Mouse (Mus musculus) heart, postnatal 36 days (tissue): ENCODE data around the gene Aplp1. TPM values are rescaled to one million over a fixed set of nuclear protein-coding genes. Genes with fewer than 3 reads are reported as not detected.
"Not testable (repeated sequence)": the region's sequence is repeated elsewhere in the genome, so short reads cannot be mapped to it uniquely, and the experiment has no call there.

ENCODE experiments used
- DNase-seq, 2 experiments: peaks; one replicate each; pipeline ENCODE4 v3.0.0; 2021 to 2022
- intact Hi-C: fragments of 180-260 bp; cut with DNase I; formaldehyde crosslinking; loops from one replicate; pipeline ENCODE4 v1.15.1; 2025
- total RNA-seq, 2 experiments: library from RNA; stranded (reverse); gene quantifications; 2 replicates each; pipeline ENCODE4 v1.2.3; 2021

The Aplp1 gene
- 1 to 10 TPM; 2.7 to 3.1 TPM for total RNA-seq

GRCm38 (mm10) chr7:30444971-30445751 lies at the start of gene Aplp1:
Aplp1 (minus strand) TSS chr7:30445535.
- DNase-seq: peak; percentile 60 to 66

GRCm38 (mm10) chr7:30493401-30493931 lies 48.1 kb upstream of the Aplp1 start, which contains the start of gene Prodh2:
Prodh2 (plus strand) TSS chr7:30493622.
- intact Hi-C loops: loop anchor here (2.0 kb wide), 3 partner anchors 53 to 121 kb away; no protein-coding TSS in a partner anchor
- DNase-seq: no peak

More at GRCm38 (mm10) chr7:30444971-30445751, at the start of gene Aplp1:
- intact Hi-C loops: no loop called here

- peak; percentile 70 to 86 for DNase-seq
- intact Hi-C loops: loop anchor here (2.0 kb wide), 3 partner anchors 52 to 120 kb away; no protein-coding TSS in a partner anchor
These were observed 47.4 kb upstream of the Aplp1 start for GRCm38 (mm10) chr7:30492765-30493164.

- DNase-seq: no peak
- intact Hi-C loops: no loop called here
These were observed 45.6 kb upstream of the Aplp1 start for GRCm38 (mm10) chr7:30490957-30491307.

- intact Hi-C loops: no loop called here
- DNase-seq: peak in 1 of 2 experiments; percentile 19
These were observed 45.1 kb upstream of the Aplp1 start for GRCm38 (mm10) chr7:30490251-30490956.

GRCm38 (mm10) chr7:30484250-30484649 lies 38.9 kb upstream of the Aplp1 start:
- intact Hi-C loops: no loop called here
- peak in 1 of 2 experiments; percentile 14 for DNase-seq

- no peak for DNase-seq
- intact Hi-C loops: no loop called here
These were observed 32.4 kb upstream of the Aplp1 start for GRCm38 (mm10) chr7:30477415-30478381.

- intact Hi-C loops, DNase-seq: not testable (repeated sequence)
These were observed 30.8 kb upstream of the Aplp1 start for GRCm38 (mm10) chr7:30476136-30476535.

- intact Hi-C loops: no loop called here
- no peak for DNase-seq
These were observed 29.7 kb upstream of the Aplp1 start for GRCm38 (mm10) chr7:30474999-30475398.

GRCm38 (mm10) chr7:30472411-30472810 lies 27.1 kb upstream of the Aplp1 start:
- intact Hi-C loops: loop anchor here (2.0 kb wide), 1 partner anchor 100 kb away; no protein-coding TSS in a partner anchor
- peak in 1 of 2 experiments; percentile 38 for DNase-seq

- no peak for DNase-seq
- intact Hi-C loops: no loop called here
These were observed 19.5 kb upstream of the Aplp1 start for GRCm38 (mm10) chr7:30464816-30465300.

GRCm38 (mm10) chr7:30463996-30464395 lies 18.7 kb upstream of the Aplp1 start:
- intact Hi-C loops: no loop called here
- no peak for DNase-seq

- intact Hi-C loops: no loop called here
- no peak for DNase-seq
These were observed 18.2 kb upstream of the Aplp1 start for GRCm38 (mm10) chr7:30463568-30463967.

GRCm38 (mm10) chr7:30459484-30459883 lies 14.1 kb upstream of the Aplp1 start:
- DNase-seq: no peak
- intact Hi-C loops: no loop called here

- intact Hi-C loops: no loop called here
- DNase-seq: no peak
These were observed 12.4 kb upstream of the Aplp1 start, which contains the start of the genes Kirrel2 and Nphs1 for GRCm38 (mm10) chr7:30457629-30458330. Kirrel2 (minus strand) TSS chr7:30457690. Nphs1 (plus strand) TSS chr7:30458315.

- no peak for DNase-seq
- intact Hi-C loops: no loop called here
These were observed 11.7 kb upstream of the Aplp1 start for GRCm38 (mm10) chr7:30456911-30457628.

- DNase-seq: no peak
- intact Hi-C loops: no loop called here
These were observed 11.2 kb upstream of the Aplp1 start for GRCm38 (mm10) chr7:30456487-30456886.

GRCm38 (mm10) chr7:30454259-30454658 lies 8.9 kb upstream of the Aplp1 start:
- DNase-seq: no peak
- intact Hi-C loops: no loop called here

GRCm38 (mm10) chr7:30453766-30454165 lies 8.4 kb upstream of the Aplp1 start:
- no peak for DNase-seq
- intact Hi-C loops: no loop called here
